ENCODE assay signal across 14 mouse cellular contexts in genomic region chr1:88462484-88462883, GRCm38 (mm10). TPM values are rescaled to one million over a fixed set of nuclear protein-coding genes. Genes with fewer than 3 reads are reported as not detected.
DNase-seq lines count a peak whose midpoint lies in the region; ATAC-seq lines count a peak whose summit lies in the region.
"Had no signal": no experiment of that assay in that cellular context is flagged by ENCODE, and none has a peak within 500 bp of the region (broad histone marks: within the 10 kb centered on the region; RNA-seq: fewer than 3 reads in every experiment).

No protein-coding gene starts in this region.

- H3K4me2 ChIP-seq in midbrain, embryonic 14.5 days (ENCODE audit: low read length) = no peak overlapping the region
- H3K4me2 ChIP-seq in midbrain, embryonic 11.5 days = no peak overlapping the region
- H3K4me2 ChIP-seq in lung, embryonic 16.5 days (ENCODE audit: low read depth, low read length) = no peak overlapping the region
- H3K4me2 ChIP-seq: hindbrain, embryonic 15.5 days had no signal

- H3K36me3 ChIP-seq in midbrain, embryonic 14.5 days (ENCODE audit: control insufficient read depth, insufficient read depth, low read length) = no peaks in the 10 kb centered on the region
- no peaks in the 10 kb centered on the region for H3K36me3 ChIP-seq in midbrain, embryonic 11.5 days (ENCODE audit: control insufficient read depth, insufficient read depth, low read length)
- no peaks in the 10 kb centered on the region for H3K36me3 ChIP-seq in embryonic facial prominence, embryonic 10.5 days (replicated peaks)
- H3K36me3 ChIP-seq in lung, embryonic 16.5 days (ENCODE audit: control insufficient read depth, insufficient read depth, low read length) = no peaks in the 10 kb centered on the region
- H3K36me3 ChIP-seq: hindbrain, embryonic 15.5 days had no signal

- H3K4me1 ChIP-seq in midbrain, embryonic 14.5 days (ENCODE audit: control insufficient read depth, insufficient read depth, low read length) = 0 out of 2 replicates have a peak, but pooled peaks cover 2% of the 10 kb centered on the region
- H3K4me1 ChIP-seq in midbrain, embryonic 11.5 days (ENCODE audit: control insufficient read depth, insufficient read depth, low read length) = no peaks in the 10 kb centered on the region
- H3K4me1 ChIP-seq in embryonic facial prominence, embryonic 10.5 days = peaks cover 21% of the 10 kb centered on the region
- H3K4me1 ChIP-seq in lung, embryonic 16.5 days (replicated peaks; ENCODE audit: control insufficient read depth, insufficient read depth, low read length) = peaks cover 14% of the 10 kb centered on the region
- H3K4me1 ChIP-seq: hindbrain, embryonic 15.5 days had no signal

- H3K4me3 ChIP-seq in midbrain, embryonic 14.5 days (replicated peaks; ENCODE audit: low read depth, low read length) = no peak overlapping the region
- no peak overlapping the region for H3K4me3 ChIP-seq in midbrain, embryonic 11.5 days (ENCODE audit: low read depth, low read length)
- no peak overlapping the region for H3K4me3 ChIP-seq in embryonic facial prominence, embryonic 10.5 days
- H3K4me3 ChIP-seq in lung, embryonic 16.5 days (ENCODE audit: low read length) = no peak overlapping the region
- H3K4me3 ChIP-seq: hindbrain, embryonic 15.5 days had no signal

- peak; percentile 39 for DNase-seq in midbrain, embryonic 14.5 days
- no peak for DNase-seq in midbrain, embryonic 11.5 days (ENCODE audit: low spot score, missing footprints)
- peak; percentile 24 for DNase-seq in embryonic facial prominence, embryonic 10.5 days (ENCODE audit: low spot score)
- DNase-seq in thymus, postnatal 36 days = peak; percentile 35 to 57
- DNase-seq in cerebellum, adult 8-10 months = no peak
- no peak for DNase-seq in layer of hippocampus, adult 18-20 months (ENCODE audit: low spot score in 2 of 2)
- DNase-seq: adrenal gland, postnatal 10 days; cerebellum, adult 18-20 months had no signal

- ATAC-seq in midbrain, embryonic 14.5 days (ENCODE audit: low FRiP score, low TSS enrichment) = no peak
- ATAC-seq in midbrain, embryonic 11.5 days (ENCODE audit: low FRiP score) = no peak
- ATAC-seq in lung, embryonic 16.5 days (ENCODE audit: low read depth) = 0 out of 2 replicates have a peak, but pooled peaks have one; percentile 23

- no peak overlapping the region for H3K9ac ChIP-seq in midbrain, embryonic 14.5 days (replicated peaks; ENCODE audit: low read length)
- no peak overlapping the region for H3K9ac ChIP-seq in midbrain, embryonic 11.5 days (ENCODE audit: low read length)
- H3K9ac ChIP-seq in lung, embryonic 16.5 days (ENCODE audit: low read length) = no peak overlapping the region
- H3K9ac ChIP-seq: hindbrain, embryonic 15.5 days had no signal

- no peaks in the 10 kb centered on the region for H3K27me3 ChIP-seq in midbrain, embryonic 14.5 days (ENCODE audit: control insufficient read depth, insufficient read depth, low read length)
- H3K27me3 ChIP-seq in midbrain, embryonic 11.5 days (ENCODE audit: control insufficient read depth, insufficient read depth, low read length) = no peaks in the 10 kb centered on the region
- no peaks in the 10 kb centered on the region for H3K27me3 ChIP-seq in embryonic facial prominence, embryonic 10.5 days (replicated peaks; ENCODE audit: low read depth, poor library complexity, severe bottlenecking)
- H3K27me3 ChIP-seq in lung, embryonic 16.5 days (ENCODE audit: control insufficient read depth, insufficient read depth, low read depth, low read length) = no peaks in the 10 kb centered on the region
- H3K27me3 ChIP-seq: hindbrain, embryonic 15.5 days had no signal

- H3K27ac ChIP-seq in midbrain, embryonic 14.5 days (replicated peaks; ENCODE audit: low read depth, low read length) = no peak overlapping the region
- no peak overlapping the region for H3K27ac ChIP-seq in midbrain, embryonic 11.5 days (ENCODE audit: low read depth, low read length)
- no peak overlapping the region for H3K27ac ChIP-seq in embryonic facial prominence, embryonic 10.5 days (replicated peaks)
- H3K27ac ChIP-seq in lung, embryonic 16.5 days (ENCODE audit: low read length) = peak overlapping the region; percentile 72
- H3K27ac ChIP-seq: hindbrain, embryonic 15.5 days had no signal

- no peaks in the 10 kb centered on the region for H3K9me3 ChIP-seq in midbrain, embryonic 14.5 days (ENCODE audit: control insufficient read depth, low read length)
- H3K9me3 ChIP-seq in midbrain, embryonic 11.5 days (ENCODE audit: control insufficient read depth, low read length) = no peaks in the 10 kb centered on the region
- no peaks in the 10 kb centered on the region for H3K9me3 ChIP-seq in embryonic facial prominence, embryonic 10.5 days
- H3K9me3 ChIP-seq in lung, embryonic 16.5 days (ENCODE audit: control insufficient read depth, low read length) = no peaks in the 10 kb centered on the region
- H3K9me3 ChIP-seq: hindbrain, embryonic 15.5 days had no signal

- 34% methylated on average over 6 of the region's 6 CpGs for WGBS in midbrain, embryonic 14.5 days
- WGBS in midbrain, embryonic 11.5 days = 39% methylated on average over 6 of the region's 6 CpGs
- WGBS in embryonic facial prominence, embryonic 10.5 days = 51% methylated on average over 6 of the region's 6 CpGs
- 39% methylated on average over 6 of the region's 6 CpGs for WGBS in lung, embryonic 16.5 days

RNA-seq across cellular contexts. Expression of gene Glrp1, which starts 47.4 kb away (rescaled TPM):
- polyA plus RNA-seq in midbrain, embryonic 14.5 days (2014; fragmentation: Nextera tagmentation; extraction: Ambion mirVana) = not detected in 2 replicates
- polyA plus RNA-seq in midbrain, embryonic 11.5 days (2014; fragmentation: Nextera tagmentation; extraction: Ambion mirVana) = not detected in 2 replicates
- 0.12 TPM in 1 of 2 replicates, not detected in the other for polyA plus RNA-seq in embryonic facial prominence, embryonic 10.5 days (2016; fragmentation: Nextera tagmentation; extraction: Ambion mirVana)
- polyA plus RNA-seq in lung, embryonic 16.5 days (2015; fragmentation: Nextera tagmentation; extraction: Ambion mirVana) = 0.21 and 0.28 TPM in 2 replicates
- not detected for total RNA-seq in layer of hippocampus, adult 18-20 months (2021)
- total RNA-seq: adrenal gland, postnatal 10 days; MEL had no signal
- polyA plus RNA-seq: hindbrain, embryonic 15.5 days; limb, embryonic 11.5 days; neural tube, embryonic 14.5 days; spleen, adult 2 months had no signal

RNA-seq across cellular contexts. Expression of gene Spp2, which starts 55.7 kb away (rescaled TPM):
- 0.47 and 0.81 TPM in 2 replicates for polyA plus RNA-seq in midbrain, embryonic 14.5 days (2014; fragmentation: Nextera tagmentation; extraction: Ambion mirVana)
- polyA plus RNA-seq in midbrain, embryonic 11.5 days (2014; fragmentation: Nextera tagmentation; extraction: Ambion mirVana) = not detected in 2 replicates
- polyA plus RNA-seq in embryonic facial prominence, embryonic 10.5 days (2016; fragmentation: Nextera tagmentation; extraction: Ambion mirVana) = 0.30 and 0.37 TPM in 2 replicates
- polyA plus RNA-seq in lung, embryonic 16.5 days (2015; fragmentation: Nextera tagmentation; extraction: Ambion mirVana) = 0.60 and 7.5 TPM in 2 replicates
- total RNA-seq in layer of hippocampus, adult 18-20 months (2021) = not detected
- total RNA-seq: MEL had no signal
- polyA plus RNA-seq: limb, embryonic 11.5 days had no signal

Comparison
In these comparisons a context has a peak if more than half of its experiments do, and no peak if none do; other contexts are left out.
1. DNase-seq: peak in midbrain, embryonic 14.5 days (single experiment), embryonic facial prominence, embryonic 10.5 days (single experiment) and thymus, postnatal 36 days (2 of 2); none in midbrain, embryonic 11.5 days (single experiment), cerebellum, adult 8-10 months (single experiment) and layer of hippocampus, adult 18-20 months (0 of 2).